Mouse (Mus musculus) brain, embryonic 14.5 days (tissue): ENCODE results near the gene Dlgap4.

Experiments
- CTCF ChIP-seq: fragments of 200-500 bp; IDR thresholded peaks from 2 replicates; pipeline ENCODE4 v1.5.1; 2012; ENCODE audit warnings: inconsistent platforms, mild to moderate bottlenecking, moderate library complexity, borderline replicate concordance; ENCODE audit not compliant: insufficient read depth, insufficient read length; ENCODE audit errors: extremely low read depth
- POLR2A ChIP-seq: fragments of 200-500 bp; IDR thresholded peaks from 2 replicates; pipeline ENCODE4 v1.6.1; 2012; ENCODE audit warnings: mild to moderate bottlenecking, inconsistent platforms, borderline replicate concordance; ENCODE audit not compliant: poor library complexity, insufficient read depth, insufficient read length, severe bottlenecking; ENCODE audit errors: extremely low read depth

DNA sequence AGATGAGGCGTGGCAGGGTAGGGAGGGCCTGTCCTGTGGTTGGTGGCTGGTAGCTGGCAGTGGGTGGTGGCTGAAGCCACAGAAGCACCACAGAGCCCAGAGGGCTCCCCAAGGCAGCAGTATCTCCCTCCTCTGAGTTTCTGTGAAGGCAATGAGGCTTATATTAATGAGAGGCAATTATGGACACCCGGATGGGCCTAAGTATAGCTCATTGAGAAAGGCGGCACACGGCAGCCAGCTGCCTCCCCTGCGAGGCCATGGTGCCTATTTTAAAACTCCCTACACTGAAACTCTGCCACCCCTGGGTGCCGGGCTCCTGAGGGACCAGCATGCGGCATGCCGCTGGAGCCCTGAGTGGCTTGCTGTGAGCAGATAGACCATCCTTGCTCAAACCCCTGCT is 83.8 kb downstream of the Dlgap4 start:
- TF ChIP-seq CTCF (no peak), POLR2A (no peak)
